Mouse (Mus musculus): Measurements from ENCODE around the gene Cldn6. TPM values are rescaled to one million over a fixed set of nuclear protein-coding genes. Genes with fewer than 3 reads are reported as not detected.
A peak's percentile ranks its signal among the peaks of the same experiment; 100 is the strongest.

Cldn6 gene
- polyA plus RNA-seq, 1 experiment from 2014 or later = 1.3 TPM

GRCm38 (mm10) chr17:23660876-23661200 lies 18.2 kb upstream of the Cldn6 start:
- Histone ChIP-seq H3K4me2 (ENCODE audit: low read depth, low read length) (peak overlapping the region; percentile 49), H3K4me3 (ENCODE audit: low read depth, low read length) (peak overlapping the region; percentile 33), H3K9ac (replicated peaks) (no peak overlapping the region; the same call in 1 of the 2 replicates), H3K27me3 (ENCODE audit: insufficient read depth, low read length) (peaks cover 30% of the 10 kb centered on the region), H3K27ac (ENCODE audit: low read depth) (no peak overlapping the region), H3K36me3 (replicated peaks; ENCODE audit: insufficient read depth, low read length) (no peaks in the 10 kb centered on the region), H3K9me3 (ENCODE audit: low read length) (no peaks in the 10 kb centered on the region), H3K4me1 (ENCODE audit: insufficient read depth) (0 out of 2 replicates have a peak, but pooled peaks cover 5% of the 10 kb centered on the region)
- ATAC-seq (no peak), DNase-seq (no peak)
- TF ChIP-seq CTCF (IDR thresholded peaks at IDR 0.05; ENCODE audit: low read depth) = no peak
- no peak for TF ChIP-seq EP300 (IDR thresholded peaks at IDR 0.05; ENCODE audit: low read depth)
- 3% methylated on average over 13 of the region's 14 CpGs for WGBS (ENCODE audit: insufficient replicate concordance)

- WGBS (ENCODE audit: insufficient replicate concordance) = 5% methylated on average over 9 of the region's 9 CpGs
- H3K4me3 ChIP-seq (ENCODE audit: low read depth, low read length) = no peak overlapping the region
- no peak for TF ChIP-seq EP300 (IDR thresholded peaks at IDR 0.05; ENCODE audit: low read depth)
- TF ChIP-seq CTCF (IDR thresholded peaks at IDR 0.05; ENCODE audit: low read depth) = peak; percentile 65
- peaks cover 30% of the 10 kb centered on the region for H3K27me3 ChIP-seq (ENCODE audit: insufficient read depth, low read length)
- H3K4me2 ChIP-seq (ENCODE audit: low read depth, low read length) = no peak overlapping the region; the same call in 1 of the 2 replicates
- H3K27ac ChIP-seq (ENCODE audit: low read depth) = no peak overlapping the region
- H3K9ac ChIP-seq (replicated peaks) = no peak overlapping the region
- H3K9me3 ChIP-seq (ENCODE audit: low read length) = no peaks in the 10 kb centered on the region
- DNase-seq (peak; percentile 46), ATAC-seq (no peak)
- 0 out of 2 replicates have a peak, but pooled peaks cover 5% of the 10 kb centered on the region for H3K4me1 ChIP-seq (ENCODE audit: insufficient read depth)
- H3K36me3 ChIP-seq (replicated peaks; ENCODE audit: insufficient read depth, low read length) = no peaks in the 10 kb centered on the region
These were observed 17.5 kb upstream of the Cldn6 start for GRCm38 (mm10) chr17:23661526-23661925.

- ATAC-seq = no peak; the same call in 1 of the 2 replicates
- TF ChIP-seq CTCF (IDR thresholded peaks at IDR 0.05; ENCODE audit: low read depth) = peak; percentile 86
- TF ChIP-seq EP300 (IDR thresholded peaks at IDR 0.05; ENCODE audit: low read depth) = no peak
- Histone ChIP-seq H3K4me2 (ENCODE audit: low read depth, low read length) (no peak overlapping the region), H3K9ac (replicated peaks) (no peak overlapping the region), H3K36me3 (replicated peaks; ENCODE audit: insufficient read depth, low read length) (peaks cover 10% of the 10 kb centered on the region), H3K9me3 (ENCODE audit: low read length) (no peaks in the 10 kb centered on the region), H3K27me3 (ENCODE audit: insufficient read depth, low read length) (peaks cover 28% of the 10 kb centered on the region), H3K4me3 (ENCODE audit: low read depth, low read length) (no peak overlapping the region), H3K4me1 (ENCODE audit: insufficient read depth) (0 out of 2 replicates have a peak, but pooled peaks cover 5% of the 10 kb centered on the region), H3K27ac (ENCODE audit: low read depth) (no peak overlapping the region)
- 20% methylated on average over 5 of the region's 5 CpGs for WGBS (ENCODE audit: insufficient replicate concordance)
- no peak for DNase-seq
These were observed 14.5 kb upstream of the Cldn6 start for GRCm38 (mm10) chr17:23664556-23665021.

GRCm38 (mm10) chr17:23665511-23665910 lies 13.5 kb upstream of the Cldn6 start:
- Histone ChIP-seq H3K27ac (ENCODE audit: low read depth) (no peak overlapping the region), H3K36me3 (replicated peaks; ENCODE audit: insufficient read depth, low read length) (peaks cover 15% of the 10 kb centered on the region), H3K9me3 (ENCODE audit: low read length) (no peaks in the 10 kb centered on the region), H3K4me1 (ENCODE audit: insufficient read depth) (0 out of 2 replicates have a peak, but pooled peaks cover 3% of the 10 kb centered on the region), H3K9ac (replicated peaks) (no peak overlapping the region), H3K27me3 (ENCODE audit: insufficient read depth, low read length) (peaks cover 19% of the 10 kb centered on the region), H3K4me3 (ENCODE audit: low read depth, low read length) (no peak overlapping the region), H3K4me2 (ENCODE audit: low read depth, low read length) (no peak overlapping the region)
- TF ChIP-seq EP300 (IDR thresholded peaks at IDR 0.05; ENCODE audit: low read depth) = no peak
- no peak for TF ChIP-seq CTCF (IDR thresholded peaks at IDR 0.05; ENCODE audit: low read depth)
- DNase-seq (no peak), ATAC-seq (no peak)
- 84% methylated on average over 14 of the region's 14 CpGs for WGBS (ENCODE audit: insufficient replicate concordance)

GRCm38 (mm10) chr17:23670516-23671074 lies 8.5 kb upstream of the Cldn6 start:
- Histone ChIP-seq H3K27me3 (ENCODE audit: insufficient read depth, low read length) (no peaks in the 10 kb centered on the region), H3K9ac (replicated peaks) (no peak overlapping the region), H3K27ac (ENCODE audit: low read depth) (no peak overlapping the region), H3K36me3 (replicated peaks; ENCODE audit: insufficient read depth, low read length) (peaks cover 17% of the 10 kb centered on the region), H3K4me3 (ENCODE audit: low read depth, low read length) (no peak overlapping the region), H3K4me1 (ENCODE audit: insufficient read depth) (peaks cover 14% of the 10 kb centered on the region), H3K9me3 (ENCODE audit: low read length) (no peaks in the 10 kb centered on the region), H3K4me2 (ENCODE audit: low read depth, low read length) (no peak overlapping the region)
- DNase-seq = no peak
- WGBS (ENCODE audit: insufficient replicate concordance) = 83% methylated on average over 7 of the region's 7 CpGs
- TF ChIP-seq EP300 (IDR thresholded peaks at IDR 0.05; ENCODE audit: low read depth) = no peak
- TF ChIP-seq CTCF (IDR thresholded peaks at IDR 0.05; ENCODE audit: low read depth) = no peak
- ATAC-seq = no peak

- DNase-seq = no peak
- 90% methylated on average over 3 of the region's 3 CpGs for WGBS (ENCODE audit: insufficient replicate concordance)
- no peaks in the 10 kb centered on the region for H3K9me3 ChIP-seq (ENCODE audit: low read length)
- H3K4me2 ChIP-seq (ENCODE audit: low read depth, low read length) = no peak overlapping the region
- H3K4me3 ChIP-seq (ENCODE audit: low read depth, low read length) = no peak overlapping the region
- H3K27me3 ChIP-seq (ENCODE audit: insufficient read depth, low read length) = no peaks in the 10 kb centered on the region
- ATAC-seq = no peak
- H3K4me1 ChIP-seq (ENCODE audit: insufficient read depth) = peaks cover 23% of the 10 kb centered on the region
- H3K27ac ChIP-seq (ENCODE audit: low read depth) = no peak overlapping the region
- peaks cover 17% of the 10 kb centered on the region for H3K36me3 ChIP-seq (replicated peaks; ENCODE audit: insufficient read depth, low read length)
- no peak overlapping the region for H3K9ac ChIP-seq (replicated peaks)
- no peak for TF ChIP-seq CTCF (IDR thresholded peaks at IDR 0.05; ENCODE audit: low read depth)
- TF ChIP-seq EP300 (IDR thresholded peaks at IDR 0.05; ENCODE audit: low read depth) = no peak
These were observed 7.5 kb upstream of the Cldn6 start for GRCm38 (mm10) chr17:23671519-23671918.
